Mouse (Mus musculus): Measurements from ENCODE around the gene Orc1. TPM values are rescaled to one million over a fixed set of nuclear protein-coding genes. Genes with fewer than 3 reads are reported as not detected.

Orc1 gene
- polyA plus RNA-seq, 1 experiment from 2014 or later, result 9.0 TPM

DNA sequence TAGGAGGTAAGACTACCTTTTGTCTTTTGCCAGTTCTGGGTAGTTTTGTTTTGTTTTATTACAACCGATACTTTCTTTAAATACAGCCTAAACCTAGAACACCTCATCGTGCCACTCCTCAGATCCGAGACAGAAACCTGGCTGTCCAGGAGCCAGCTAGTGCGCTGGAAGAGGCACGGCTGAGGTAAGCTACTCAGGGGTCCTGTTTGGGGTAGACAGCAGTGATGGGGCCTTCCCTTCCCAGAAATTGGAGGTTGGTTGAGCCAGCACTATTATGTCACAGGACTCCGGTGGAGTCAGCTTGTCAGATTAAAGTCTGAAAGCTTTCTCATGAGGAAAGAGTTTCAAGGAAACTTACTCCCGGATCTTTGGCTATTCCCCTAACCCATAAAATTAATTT, 22.6 kb downstream of the Orc1 start:
- Histone ChIP-seq H3K4me3 (ENCODE audit: low read depth, low read length) (no peak overlapping the region), H3K4me1 (ENCODE audit: control insufficient read depth, insufficient read depth, low read length) (no peaks in the 10 kb centered on the region), H3K9ac (ENCODE audit: low read depth, low read length) (no peak overlapping the region), H3K9me3 (replicated peaks; ENCODE audit: control insufficient read depth, low read length) (no peaks in the 10 kb centered on the region), H3K36me3 (ENCODE audit: control insufficient read depth, insufficient read depth, low read length) (peaks cover 39% of the 10 kb centered on the region), H3K4me2 (no peak overlapping the region), H3K27me3 (ENCODE audit: control insufficient read depth, insufficient read depth, low read length) (no peaks in the 10 kb centered on the region), H3K27ac (ENCODE audit: low read depth, low read length) (no peak overlapping the region)
- 93% methylated on average over 7 of the region's 7 CpGs for WGBS (ENCODE audit: insufficient replicate concordance)
- no peak for ATAC-seq (replicated peaks; ENCODE audit: insufficient number of reproducible peaks, low FRiP score, low TSS enrichment)

DNA sequence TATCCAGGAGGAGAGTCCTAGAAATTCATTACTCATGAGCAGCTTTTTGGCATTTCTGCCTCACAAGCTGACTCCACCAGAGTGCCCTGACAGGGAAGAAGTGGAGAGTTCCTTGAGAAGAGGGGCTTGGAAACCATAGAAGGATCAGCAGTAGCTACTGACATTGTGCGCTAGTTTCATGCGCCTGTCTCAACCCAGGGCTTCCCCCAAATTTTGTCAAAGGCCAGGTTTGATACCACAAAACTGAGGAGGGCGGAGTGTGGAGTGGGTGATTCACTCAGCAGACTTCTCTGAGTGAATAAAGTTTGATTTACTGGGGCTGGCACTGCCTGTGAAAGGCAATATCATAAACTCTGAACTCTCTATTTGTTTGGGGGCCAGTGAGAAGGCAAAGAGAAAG, 29.4 kb downstream of the Orc1 start:
- H3K27ac ChIP-seq (ENCODE audit: low read depth, low read length), result no peak overlapping the region
- no peak for ATAC-seq (replicated peaks; ENCODE audit: insufficient number of reproducible peaks, low FRiP score, low TSS enrichment)
- no peak overlapping the region for H3K9ac ChIP-seq (ENCODE audit: low read depth, low read length)
- no peak overlapping the region for H3K4me2 ChIP-seq
- 92% methylated on average over 3 of the region's 3 CpGs for WGBS (ENCODE audit: insufficient replicate concordance)
- H3K27me3 ChIP-seq (ENCODE audit: control insufficient read depth, insufficient read depth, low read length), result no peaks in the 10 kb centered on the region
- no peaks in the 10 kb centered on the region for H3K9me3 ChIP-seq (replicated peaks; ENCODE audit: control insufficient read depth, low read length)
- H3K36me3 ChIP-seq (ENCODE audit: control insufficient read depth, insufficient read depth, low read length), result peaks cover 17% of the 10 kb centered on the region
- no peak overlapping the region for H3K4me3 ChIP-seq (ENCODE audit: low read depth, low read length)
- H3K4me1 ChIP-seq (ENCODE audit: control insufficient read depth, insufficient read depth, low read length), result no peaks in the 10 kb centered on the region

DNA sequence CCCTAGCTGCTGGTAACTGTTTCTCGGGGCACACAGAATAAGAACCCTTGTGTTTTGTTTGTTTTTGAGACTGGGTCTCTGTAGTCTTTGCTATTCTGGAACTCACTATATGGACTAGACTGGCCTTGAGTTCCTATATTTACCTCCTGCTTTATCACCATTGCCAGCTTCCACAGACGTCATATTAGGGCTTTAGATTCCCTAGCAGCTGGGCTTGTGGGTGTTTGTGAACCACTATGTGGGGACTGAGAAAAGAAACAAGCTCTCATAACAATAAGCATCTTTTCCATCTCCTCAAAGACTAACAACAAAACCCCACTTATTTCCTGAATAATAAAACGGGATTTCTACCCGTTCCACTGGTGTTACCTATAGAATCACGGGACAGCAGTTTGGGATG, 31.7 kb downstream of the Orc1 start:
- WGBS (ENCODE audit: insufficient replicate concordance), result 82% methylated on average over 5 of the region's 5 CpGs
- peaks cover 9% of the 10 kb centered on the region; the same call in 1 of the 2 replicates for H3K36me3 ChIP-seq (ENCODE audit: control insufficient read depth, insufficient read depth, low read length)
- H3K4me3 ChIP-seq (ENCODE audit: low read depth, low read length), result no peak overlapping the region
- no peak overlapping the region for H3K4me2 ChIP-seq
- no peak overlapping the region for H3K9ac ChIP-seq (ENCODE audit: low read depth, low read length)
- H3K27me3 ChIP-seq (ENCODE audit: control insufficient read depth, insufficient read depth, low read length), result no peaks in the 10 kb centered on the region
- no peak overlapping the region for H3K27ac ChIP-seq (ENCODE audit: low read depth, low read length)
- ATAC-seq (replicated peaks; ENCODE audit: insufficient number of reproducible peaks, low FRiP score, low TSS enrichment), result no peak
- H3K9me3 ChIP-seq (replicated peaks; ENCODE audit: control insufficient read depth, low read length), result no peaks in the 10 kb centered on the region
- no peaks in the 10 kb centered on the region for H3K4me1 ChIP-seq (ENCODE audit: control insufficient read depth, insufficient read depth, low read length)

DNA sequence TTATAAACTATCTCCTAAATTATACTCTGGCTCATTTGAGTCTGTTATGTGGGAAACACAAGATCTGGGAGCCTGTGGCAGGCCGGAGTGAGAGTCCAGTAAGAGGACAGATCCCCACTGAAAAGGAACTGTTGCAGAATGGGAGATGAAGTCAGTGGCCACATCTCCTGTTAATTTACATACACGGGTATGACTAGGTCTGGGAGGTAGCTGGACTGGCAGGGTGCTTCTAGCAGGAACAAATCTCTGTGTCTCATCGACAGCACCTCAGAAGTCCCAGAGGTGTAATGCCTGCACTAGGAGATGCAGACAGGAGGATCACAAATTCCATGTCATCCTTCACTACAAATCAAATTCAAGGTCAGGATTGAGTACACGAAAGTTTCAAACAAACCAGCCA, 39.4 kb downstream of the Orc1 start:
- Histone ChIP-seq H3K36me3 (ENCODE audit: control insufficient read depth, insufficient read depth, low read length) (no peaks in the 10 kb centered on the region), H3K4me2 (peak overlapping the region; percentile 96), H3K27me3 (ENCODE audit: control insufficient read depth, insufficient read depth, low read length) (no peaks in the 10 kb centered on the region), H3K4me1 (ENCODE audit: control insufficient read depth, insufficient read depth, low read length) (peaks cover 11% of the 10 kb centered on the region), H3K9me3 (replicated peaks; ENCODE audit: control insufficient read depth, low read length) (no peaks in the 10 kb centered on the region), H3K4me3 (ENCODE audit: low read depth, low read length) (peak overlapping the region; percentile 85), H3K9ac (ENCODE audit: low read depth, low read length) (peak overlapping the region; percentile 94; the same call in 1 of the 2 replicates), H3K27ac (ENCODE audit: low read depth, low read length) (0 out of 2 replicates have a peak overlapping the region, but pooled peaks have one; percentile 81)
- WGBS (ENCODE audit: insufficient replicate concordance), result 67% methylated on average over 4 of the region's 4 CpGs
- no peak for ATAC-seq (replicated peaks; ENCODE audit: insufficient number of reproducible peaks, low FRiP score, low TSS enrichment)

DNA sequence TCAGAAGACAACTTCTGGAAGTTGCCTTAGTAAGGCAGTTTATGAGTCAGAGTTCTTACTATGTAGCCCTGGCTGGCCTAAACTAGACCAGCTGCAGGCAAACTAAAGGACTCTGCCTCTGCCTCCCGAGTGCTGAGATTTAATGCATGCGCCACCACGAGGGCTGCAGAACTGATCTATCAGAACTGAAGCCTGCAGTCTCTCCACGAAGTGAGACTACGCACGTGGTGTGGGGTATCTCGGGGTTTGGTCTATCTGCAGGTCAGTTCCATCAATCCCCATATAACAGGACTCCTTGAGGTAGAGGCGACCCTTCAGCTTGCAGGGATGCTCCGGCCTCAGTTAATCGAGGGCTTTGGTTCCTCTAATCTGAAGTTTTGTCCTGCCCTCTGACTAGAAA, 39.9 kb downstream of the Orc1 start:
- Histone ChIP-seq H3K27me3 (ENCODE audit: control insufficient read depth, insufficient read depth, low read length) (no peaks in the 10 kb centered on the region), H3K4me1 (ENCODE audit: control insufficient read depth, insufficient read depth, low read length) (peaks cover 11% of the 10 kb centered on the region), H3K36me3 (ENCODE audit: control insufficient read depth, insufficient read depth, low read length) (no peaks in the 10 kb centered on the region), H3K4me3 (ENCODE audit: low read depth, low read length) (peak overlapping the region; percentile 85), H3K27ac (ENCODE audit: low read depth, low read length) (peak overlapping the region; percentile 81), H3K4me2 (peak overlapping the region; percentile 96), H3K9me3 (replicated peaks; ENCODE audit: control insufficient read depth, low read length) (no peaks in the 10 kb centered on the region), H3K9ac (ENCODE audit: low read depth, low read length) (peak overlapping the region; percentile 94)
- ATAC-seq (replicated peaks; ENCODE audit: insufficient number of reproducible peaks, low FRiP score, low TSS enrichment), result no peak; the same call in 1 of the 2 replicates
- 2% methylated on average over 10 of the region's 10 CpGs for WGBS (ENCODE audit: insufficient replicate concordance)

DNA sequence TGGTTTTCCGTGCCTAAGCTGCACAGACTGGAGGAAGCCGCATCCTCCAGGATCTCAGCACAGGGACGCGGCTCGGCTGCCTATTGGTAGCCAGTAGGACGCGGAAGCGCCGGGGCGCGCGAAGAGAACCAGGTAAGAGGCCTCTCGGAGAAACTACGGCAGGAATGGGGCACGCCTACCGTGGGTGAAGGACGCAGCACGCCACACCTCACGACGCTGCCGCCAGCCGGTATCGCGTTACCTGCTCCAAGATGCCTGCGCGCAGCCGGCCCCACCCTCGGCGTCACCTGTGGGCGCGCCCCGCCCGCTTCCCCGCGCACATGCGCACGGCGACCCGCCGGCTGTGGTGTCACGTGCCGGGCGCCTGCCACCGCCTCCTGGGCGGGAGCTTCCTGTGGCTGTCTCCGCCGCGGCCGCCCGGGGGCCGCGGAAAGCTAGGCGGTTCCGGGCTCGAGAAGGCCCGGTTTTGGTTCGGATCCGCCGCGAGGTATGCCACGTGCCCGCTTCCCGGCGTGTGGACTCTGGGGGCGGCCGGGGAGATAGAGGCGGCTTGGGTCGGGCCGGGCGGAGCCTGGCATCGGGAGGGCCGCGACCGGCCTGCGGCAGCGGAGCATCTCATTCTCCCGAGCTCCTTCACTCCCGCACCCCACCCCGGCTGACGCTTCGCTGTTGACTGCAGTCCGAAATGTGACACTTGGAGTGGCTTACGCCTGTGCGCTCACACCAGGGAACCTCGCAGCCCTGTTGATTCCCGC, 40.5 kb downstream of the Orc1 start, which contains the start of gene Cc2d1b:
Cc2d1b (plus strand) TSS at position 354 of the 755 bp plus-strand sequence.
- peak; percentile 90 for ATAC-seq (replicated peaks; ENCODE audit: insufficient number of reproducible peaks, low FRiP score, low TSS enrichment)
- H3K36me3 ChIP-seq (ENCODE audit: control insufficient read depth, insufficient read depth, low read length), result no peaks in the 10 kb centered on the region; the same call in 1 of the 2 replicates
- peak within 1 kb of the TSS; percentile 96 for H3K4me2 ChIP-seq
- peak within 1 kb of the TSS; percentile 81 for H3K27ac ChIP-seq (ENCODE audit: low read depth, low read length)
- H3K4me3 ChIP-seq (ENCODE audit: low read depth, low read length), result peak within 1 kb of the TSS; percentile 85
- under 1% methylated on average over 76 of the region's 86 CpGs for WGBS (ENCODE audit: insufficient replicate concordance)
- peaks cover 11% of the 10 kb centered on the region for H3K4me1 ChIP-seq (ENCODE audit: control insufficient read depth, insufficient read depth, low read length)
- no peaks in the 10 kb centered on the region for H3K27me3 ChIP-seq (ENCODE audit: control insufficient read depth, insufficient read depth, low read length)
- H3K9me3 ChIP-seq (replicated peaks; ENCODE audit: control insufficient read depth, low read length), result no peaks in the 10 kb centered on the region
- H3K9ac ChIP-seq (ENCODE audit: low read depth, low read length), result peak within 1 kb of the TSS; percentile 94

DNA sequence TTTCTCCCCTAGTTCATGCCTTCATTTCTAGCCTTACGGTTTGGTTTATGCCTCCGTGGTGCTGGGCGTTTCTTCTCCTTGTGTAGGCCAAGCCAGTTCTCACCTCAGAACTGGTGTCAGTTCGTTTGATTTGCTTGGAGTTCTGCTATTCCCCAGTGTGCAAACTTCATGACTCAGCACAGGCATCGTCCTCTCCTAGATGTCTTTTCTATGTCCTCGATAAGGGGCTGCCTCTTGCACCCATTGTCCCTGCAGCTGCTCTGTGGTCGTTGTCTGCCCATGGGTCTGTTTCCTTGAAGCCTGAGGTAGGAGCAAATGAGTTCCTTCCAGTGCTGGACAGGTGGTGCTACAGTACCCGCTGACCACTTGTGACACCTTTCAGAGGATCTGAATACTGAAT, 41.3 kb downstream of the Orc1 start:
- Histone ChIP-seq H3K9me3 (replicated peaks; ENCODE audit: control insufficient read depth, low read length) (no peaks in the 10 kb centered on the region), H3K4me1 (ENCODE audit: control insufficient read depth, insufficient read depth, low read length) (peaks cover 11% of the 10 kb centered on the region), H3K4me2 (peak overlapping the region; percentile 96), H3K27me3 (ENCODE audit: control insufficient read depth, insufficient read depth, low read length) (no peaks in the 10 kb centered on the region), H3K27ac (ENCODE audit: low read depth, low read length) (peak overlapping the region; percentile 81), H3K9ac (ENCODE audit: low read depth, low read length) (peak overlapping the region; percentile 94), H3K36me3 (ENCODE audit: control insufficient read depth, insufficient read depth, low read length) (peaks cover 4% of the 10 kb centered on the region; the same call in 1 of the 2 replicates), H3K4me3 (ENCODE audit: low read depth, low read length) (peak overlapping the region; percentile 85)
- 17% methylated on average over 8 of the region's 8 CpGs for WGBS (ENCODE audit: insufficient replicate concordance)
- ATAC-seq (replicated peaks; ENCODE audit: insufficient number of reproducible peaks, low FRiP score, low TSS enrichment), result no peak

DNA sequence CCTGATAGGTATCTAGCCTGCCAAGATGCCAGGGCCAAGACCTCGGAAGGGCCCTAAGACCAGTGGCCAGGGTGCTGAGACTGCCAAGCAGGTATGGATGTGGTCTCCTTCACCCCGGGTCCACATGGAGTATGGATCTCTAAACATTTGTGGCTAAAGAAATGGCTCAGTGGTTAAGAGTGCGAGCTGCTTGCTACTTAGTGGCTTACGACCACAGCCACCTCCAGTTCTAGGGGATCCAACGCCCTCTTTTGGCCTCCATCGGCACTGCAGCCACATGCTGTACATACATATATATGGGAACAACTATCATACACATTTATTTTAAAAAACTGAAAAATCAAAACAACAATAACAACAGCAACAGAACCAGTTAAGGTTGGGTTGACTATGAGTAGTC, 42.3 kb downstream of the Orc1 start:
- Histone ChIP-seq H3K27ac (ENCODE audit: low read depth, low read length) (no peak overlapping the region), H3K9me3 (replicated peaks; ENCODE audit: control insufficient read depth, low read length) (no peaks in the 10 kb centered on the region), H3K4me3 (ENCODE audit: low read depth, low read length) (no peak overlapping the region), H3K36me3 (ENCODE audit: control insufficient read depth, insufficient read depth, low read length) (peaks cover 6% of the 10 kb centered on the region), H3K27me3 (ENCODE audit: control insufficient read depth, insufficient read depth, low read length) (no peaks in the 10 kb centered on the region), H3K4me2 (no peak overlapping the region), H3K4me1 (ENCODE audit: control insufficient read depth, insufficient read depth, low read length) (peaks cover 11% of the 10 kb centered on the region), H3K9ac (ENCODE audit: low read depth, low read length) (no peak overlapping the region)
- 91% methylated on average over 6 of the region's 6 CpGs for WGBS (ENCODE audit: insufficient replicate concordance)
- ATAC-seq (replicated peaks; ENCODE audit: insufficient number of reproducible peaks, low FRiP score, low TSS enrichment), result no peak

DNA sequence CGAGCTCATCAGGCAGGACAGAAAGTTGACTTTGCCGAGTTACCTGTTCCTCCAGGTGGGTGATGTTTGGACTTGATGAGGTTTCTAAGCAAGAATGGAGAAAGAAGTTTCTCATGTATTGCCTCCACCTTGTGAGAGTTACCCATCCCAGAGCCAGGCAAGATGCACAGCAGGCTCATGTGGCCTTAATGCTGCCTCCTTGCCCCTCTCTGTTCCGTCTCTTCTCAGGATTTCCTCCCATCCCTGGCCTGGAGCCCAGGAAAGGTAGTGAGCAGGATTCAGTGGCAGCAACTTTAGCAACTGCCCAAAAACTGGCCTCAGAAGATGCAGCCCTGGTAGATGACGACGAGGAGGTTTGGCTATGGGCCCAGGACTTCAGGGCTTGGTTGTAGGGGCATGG, 47.8 kb downstream of the Orc1 start:
- Histone ChIP-seq H3K4me3 (ENCODE audit: low read depth, low read length) (no peak overlapping the region), H3K9me3 (replicated peaks; ENCODE audit: control insufficient read depth, low read length) (no peaks in the 10 kb centered on the region), H3K27me3 (ENCODE audit: control insufficient read depth, insufficient read depth, low read length) (no peaks in the 10 kb centered on the region), H3K27ac (ENCODE audit: low read depth, low read length) (no peak overlapping the region), H3K4me2 (no peak overlapping the region), H3K36me3 (ENCODE audit: control insufficient read depth, insufficient read depth, low read length) (peaks cover 33% of the 10 kb centered on the region), H3K4me1 (ENCODE audit: control insufficient read depth, insufficient read depth, low read length) (no peaks in the 10 kb centered on the region), H3K9ac (ENCODE audit: low read depth, low read length) (no peak overlapping the region)
- 87% methylated on average over 5 of the region's 5 CpGs for WGBS (ENCODE audit: insufficient replicate concordance)
- ATAC-seq (replicated peaks; ENCODE audit: insufficient number of reproducible peaks, low FRiP score, low TSS enrichment), result no peak

Data from heart, embryonic 11.5 days (tissue).